Mouse (Mus musculus) kidney, embryonic 16.5 days (tissue): ENCODE data around the gene Eef2kmt. TPM values are rescaled to one million over a fixed set of nuclear protein-coding genes. Genes with fewer than 3 reads are reported as not detected.
A peak's percentile ranks its signal among the peaks of the same experiment; 100 is the strongest.

Source experiments
- ATAC-seq: fragments of 200-750 bp; cut with Nextera tagmentation; 2 replicates; pipeline ENCODE4 v1.8.0; 2017; ENCODE audit warnings: moderate TSS enrichment; ENCODE audit not compliant: low FRiP score, low TSS enrichment
- H3K27ac ChIP-seq: fragments of 300-500 bp; sonication (generic); 2 replicates; pipeline ENCODE4 v1.5.1; 2014; ENCODE audit warnings: low read length
- H3K27me3 ChIP-seq: fragments of 300-500 bp; sonication (generic); 2 replicates; pipeline ENCODE4 v1.6.1; 2014; ENCODE audit warnings: low read length, control low read depth, mixed read lengths; ENCODE audit not compliant: insufficient read depth
- H3K36me3 ChIP-seq: fragments of 300-500 bp; sonication (generic); 2 replicates; pipeline ENCODE4 v1.6.1; 2014; ENCODE audit warnings: low read length, control low read depth, mixed read lengths; ENCODE audit not compliant: insufficient read depth
- H3K4me1 ChIP-seq: fragments of 300-500 bp; sonication (generic); 2 replicates; pipeline ENCODE4 v1.6.1; 2014; ENCODE audit warnings: low read length, control low read depth, mixed read lengths; ENCODE audit not compliant: insufficient read depth
- H3K4me2 ChIP-seq: fragments of 300-500 bp; sonication (generic); replicated peaks from 2 replicates; pipeline ENCODE4 v1.6.1; 2014; ENCODE audit warnings: low read depth, low read length
- H3K4me3 ChIP-seq: fragments of 300-500 bp; sonication (generic); 2 replicates; pipeline ENCODE4 v1.5.1; 2014; ENCODE audit warnings: mild to moderate bottlenecking, low read length
- H3K9ac ChIP-seq: fragments of 300-500 bp; sonication (generic); replicated peaks from 2 replicates; pipeline ENCODE4 v1.6.1; 2014; ENCODE audit warnings: low read length
- H3K9me3 ChIP-seq: fragments of 300-500 bp; sonication (generic); 2 replicates; pipeline ENCODE4 v1.6.1; 2016; ENCODE audit warnings: low read length, control low read depth
- WGBS: fragments of 180-500 bp; shearing (Covaris S2); extraction: QIAGEN DNeasy Blood & Tissue Kit; methylation state at CpG from one replicate; pipeline ENCODE4 v1.1.7; 2014; 5-methylcytosine and 5-hydroxymethylcytosine counted together
- microRNA-seq: library from miRNA; unstranded; fragments of <30 nt; microRNA quantifications from one replicate; pipeline ENCODE4, GENCODE M21; 2016
- polyA plus RNA-seq: library from polyadenylated mRNA; unstranded; fragments of >200 nt; fragmentation: Nextera tagmentation; extraction: Ambion mirVana; gene quantifications from 2 replicates; pipeline ENCODE4 v1.2.1, GENCODE M21; 2015

The Eef2kmt gene
- polyA plus RNA-seq, 1 experiment from 2014 or later, result 36.3 TPM

GRCm38 (mm10) chr16:5206051-5206450, 49.7 kb downstream of the Eef2kmt start:
- no peak for ATAC-seq
- no peak overlapping the region for H3K27ac ChIP-seq
- no peak overlapping the region for H3K4me2 ChIP-seq
- H3K4me1 ChIP-seq, result peaks cover 9% of the 10 kb centered on the region; the same call in 1 of the 2 replicates
- H3K4me3 ChIP-seq, result no peak overlapping the region
- no peaks in the 10 kb centered on the region for H3K36me3 ChIP-seq
- WGBS, result 64% methylated on average over 5 of the region's 5 CpGs
- no peaks in the 10 kb centered on the region for H3K9me3 ChIP-seq
- no peaks in the 10 kb centered on the region for H3K27me3 ChIP-seq
- H3K9ac ChIP-seq, result no peak overlapping the region

DNA sequence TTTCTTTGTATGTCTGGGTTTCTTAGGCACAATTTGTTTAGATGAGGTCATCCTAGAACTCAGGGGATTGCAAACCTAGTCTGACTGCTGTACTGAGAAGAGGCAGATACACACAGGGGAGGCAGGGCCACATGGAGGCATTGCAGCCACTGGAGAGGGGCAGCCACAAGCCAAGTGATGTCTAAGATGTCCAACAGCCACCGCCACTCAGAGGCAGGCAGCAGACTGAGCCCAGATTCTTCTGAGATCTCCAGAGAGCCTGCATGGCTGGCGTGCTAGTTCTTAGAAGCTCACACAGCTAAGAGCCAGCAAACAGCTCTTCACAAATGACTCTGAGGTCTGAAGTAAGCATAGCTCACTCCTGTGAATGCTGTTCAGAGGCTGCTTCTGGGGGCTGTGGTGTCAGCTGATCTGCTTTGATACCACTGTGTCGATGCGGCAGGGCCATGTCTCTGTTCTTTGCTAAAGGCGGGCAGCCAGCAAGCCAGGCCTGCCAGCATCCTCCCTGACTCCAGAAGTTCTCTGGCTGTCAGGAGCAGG, 50.3 kb downstream of the Eef2kmt start:
- no peak overlapping the region for H3K4me2 ChIP-seq
- no peaks in the 10 kb centered on the region for H3K36me3 ChIP-seq
- no peak overlapping the region for H3K9ac ChIP-seq
- no peak overlapping the region for H3K4me3 ChIP-seq
- no peaks in the 10 kb centered on the region for H3K27me3 ChIP-seq
- H3K27ac ChIP-seq, result no peak overlapping the region
- peaks cover 9% of the 10 kb centered on the region; the same call in 1 of the 2 replicates for H3K4me1 ChIP-seq
- no peaks in the 10 kb centered on the region for H3K9me3 ChIP-seq
- 94% methylated on average over 5 of the region's 5 CpGs for WGBS
- no peak for ATAC-seq

- H3K9ac ChIP-seq, result peak within 1 kb of the TSS; percentile 81
- H3K4me1 ChIP-seq, result peaks cover 9% of the 10 kb centered on the region; the same call in 1 of the 2 replicates
- H3K36me3 ChIP-seq, result 0 out of 2 replicates have a peak, but pooled peaks cover 4% of the 10 kb centered on the region
- H3K27ac ChIP-seq, result no peak within 1 kb of the TSS
- H3K4me2 ChIP-seq, result peak within 1 kb of the TSS; percentile 98
- no peaks in the 10 kb centered on the region for H3K27me3 ChIP-seq
- peak; percentile 85 for ATAC-seq
- no peaks in the 10 kb centered on the region for H3K9me3 ChIP-seq
- peak within 1 kb of the TSS; percentile 90 for H3K4me3 ChIP-seq
- WGBS, result 4% methylated on average over 40 of the region's 40 CpGs
Measured at GRCm38 (mm10) chr16:5203668-5204433, 51.9 kb downstream of the Eef2kmt start, which contains the start of gene Nagpa. Nagpa (minus strand) TSS chr16:5204012.

GRCm38 (mm10) chr16:5203200-5203599, 52.6 kb downstream of the Eef2kmt start:
- Histone ChIP-seq H3K4me3 (peak overlapping the region; percentile 90), H3K27ac (no peak overlapping the region), H3K36me3 (peaks cover 4% of the 10 kb centered on the region; the same call in 1 of the 2 replicates), H3K9ac (peak overlapping the region; percentile 81), H3K27me3 (no peaks in the 10 kb centered on the region), H3K4me1 (peaks cover 9% of the 10 kb centered on the region; the same call in 1 of the 2 replicates), H3K4me2 (peak overlapping the region; percentile 98), H3K9me3 (no peaks in the 10 kb centered on the region)
- under 1% methylated on average over 36 of the region's 36 CpGs for WGBS
- ATAC-seq, result no peak

- H3K36me3 ChIP-seq, result peaks cover 5% of the 10 kb centered on the region; the same call in 1 of the 2 replicates
- H3K4me1 ChIP-seq, result peaks cover 9% of the 10 kb centered on the region; the same call in 1 of the 2 replicates
- no peak for ATAC-seq
- WGBS, result 12% methylated on average over 4 of the region's 4 CpGs
- H3K4me3 ChIP-seq, result peak overlapping the region; percentile 90
- no peak overlapping the region for H3K27ac ChIP-seq
- no peaks in the 10 kb centered on the region for H3K27me3 ChIP-seq
- H3K9ac ChIP-seq, result 0 out of 2 replicates have a peak overlapping the region, but pooled peaks have one; percentile 16
- H3K4me2 ChIP-seq, result peak overlapping the region; percentile 98
- H3K9me3 ChIP-seq, result no peaks in the 10 kb centered on the region
Measured at GRCm38 (mm10) chr16:5202681-5203080, 53.1 kb downstream of the Eef2kmt start.

- Histone ChIP-seq H3K27ac (no peak overlapping the region), H3K36me3 (peaks cover 10% of the 10 kb centered on the region; the same call in 1 of the 2 replicates), H3K27me3 (no peaks in the 10 kb centered on the region), H3K9me3 (no peaks in the 10 kb centered on the region), H3K4me3 (no peak overlapping the region), H3K9ac (no peak overlapping the region), H3K4me2 (no peak overlapping the region), H3K4me1 (no peaks in the 10 kb centered on the region)
- 20% methylated on average over 6 of the region's 6 CpGs for WGBS
- ATAC-seq, result peak; percentile 19; the same call in 1 of the 2 replicates
Measured at GRCm38 (mm10) chr16:5195080-5195479, 60.7 kb downstream of the Eef2kmt start.

Small RNA genes within 50 kb of the gene (microRNA-seq; reads per million reads assigned to microRNA genes)
- gene Gm23689 (not detected), gene Gm26095 (not detected), gene Mir6364 (not detected)

Other genes with a start within 250 kb of the Eef2kmt start
- gene Smim22, start 248.7 kb downstream of the Eef2kmt start, polyA plus RNA-seq, result 12.5 and 15.0 TPM in 2 replicates
- gene Rogdi, start 242.4 kb downstream of the Eef2kmt start, polyA plus RNA-seq, result 117 and 123 TPM in 2 replicates
- gene Glyr1, start 206.1 kb downstream of the Eef2kmt start, polyA plus RNA-seq, result 172 and 176 TPM in 2 replicates
- gene Ubn1, start 205.9 kb downstream of the Eef2kmt start, polyA plus RNA-seq, result 17.4 and 20.2 TPM in 2 replicates
- gene Ppl, start 123.6 kb downstream of the Eef2kmt start, polyA plus RNA-seq, result 3.2 and 3.4 TPM in 2 replicates
- gene Sec14l5, start 108.9 kb downstream of the Eef2kmt start, polyA plus RNA-seq, result 0.06 and 0.09 TPM in 2 replicates
- gene Nagpa, start 52.0 kb downstream of the Eef2kmt start, polyA plus RNA-seq, result 21.9 and 25.3 TPM in 2 replicates
- 7.0 and 9.8 TPM in 2 replicates for gene AU021092, start 33.7 kb downstream of the Eef2kmt start, polyA plus RNA-seq
- gene Alg1, start 22.4 kb downstream of the Eef2kmt start, polyA plus RNA-seq, result 36.4 and 39.3 TPM in 2 replicates